Mouse (Mus musculus) liver, embryonic 14.5 days (tissue): ENCODE results near the gene Top1. TPM values are rescaled to one million over a fixed set of nuclear protein-coding genes. Genes with fewer than 3 reads are reported as not detected.

Source experiments
- ATAC-seq: fragments of 200-750 bp; cut with Nextera tagmentation; 2 replicates; pipeline ENCODE4 v1.8.0; 2017; ENCODE audit warnings: moderate number of reproducible peaks, mild to moderate bottlenecking, moderate library complexity; ENCODE audit not compliant: insufficient read depth
- DNase-seq, 3 experiments: peaks; one replicate each; pipeline ENCODE4 v3.0.0-alpha.2; 2012 to 2013; ENCODE audit warnings: low read depth in 3 of 3, low spot score in 3 of 3
- H3K27ac ChIP-seq: fragments of 300-500 bp; sonication (generic); 2 replicates; pipeline ENCODE4 v1.5.1; 2014; ENCODE audit warnings: moderate library complexity, mild to moderate bottlenecking, control low read depth, inconsistent platforms
- H3K27me3 ChIP-seq: fragments of 300-500 bp; sonication (generic); 2 replicates; pipeline ENCODE4 v1.6.1; 2014; ENCODE audit warnings: mild to moderate bottlenecking, low read length, moderate library complexity; ENCODE audit not compliant: control insufficient read depth, insufficient read depth
- H3K36me3 ChIP-seq: fragments of 300-500 bp; sonication (generic); replicated peaks from 2 replicates; pipeline ENCODE4 v1.6.1; 2014; ENCODE audit warnings: low read depth; ENCODE audit not compliant: control insufficient read depth, insufficient read depth
- H3K4me1 ChIP-seq, 2 experiments: fragments of 200-500 bp in 1 of 2; fragments of 300-500 bp in 1 of 2; sonication (generic) in 1 of 2; replicated peaks; 2 replicates each; pipeline ENCODE4 v1.6.1; 2012 to 2014; ENCODE audit warnings: antibody characterized with exemption in 1 of 2, inconsistent platforms in 1 of 2, low read length in 1 of 2; ENCODE audit not compliant: control insufficient read depth in 2 of 2, insufficient read depth in 2 of 2
- H3K4me2 ChIP-seq: fragments of 300-500 bp; sonication (generic); 2 replicates; pipeline ENCODE4 v1.6.1; 2014; ENCODE audit warnings: low read depth, mild to moderate bottlenecking, control low read depth, moderate library complexity
- H3K4me3 ChIP-seq, 2 experiments: fragments of 200-500 bp in 1 of 2; fragments of 300-500 bp in 1 of 2; sonication (generic) in 1 of 2; 2 replicates each; pipeline ENCODE4 v1.5.1; 2012 to 2014; ENCODE audit warnings: low read depth in 2 of 2, low read length in 2 of 2, mild to moderate bottlenecking in 2 of 2, control low read depth in 1 of 2, inconsistent platforms in 1 of 2, moderate library complexity in 1 of 2; ENCODE audit not compliant: insufficient read depth in 1 of 2
- H3K9ac ChIP-seq: fragments of 300-500 bp; sonication (generic); replicated peaks from 2 replicates; pipeline ENCODE4 v1.6.1; 2014; ENCODE audit warnings: mild to moderate bottlenecking, control low read depth, moderate library complexity
- H3K9me3 ChIP-seq: fragments of 300-500 bp; sonication (generic); 2 replicates; pipeline ENCODE4 v1.6.1; 2016; ENCODE audit warnings: low read length, mixed read lengths; ENCODE audit not compliant: control insufficient read depth
- CTCF ChIP-seq: IDR thresholded peaks from 2 replicates; pipeline ENCODE4 v1.5.1; 2016; ENCODE audit warnings: antibody characterized with exemption, low read depth, control low read depth
- EP300 ChIP-seq: IDR thresholded peaks from 2 replicates; pipeline ENCODE4 v1.6.1; 2016; ENCODE audit warnings: antibody characterized with exemption, low read depth
- WGBS: fragments of 180-500 bp; shearing (Covaris S2); extraction: QIAGEN DNeasy Blood & Tissue Kit; methylation state at CpG from one replicate; pipeline ENCODE4 v1.1.7; 2014; ENCODE audit not compliant: insufficient replicate concordance; 5-methylcytosine and 5-hydroxymethylcytosine counted together
- polyA plus RNA-seq, 2 experiments: library from polyadenylated mRNA; depleted of rRNA in 1 of 2; stranded (reverse) in 1 of 2; unstranded in 1 of 2; fragments of >200 nt; fragmentation: Nextera tagmentation in 1 of 2; extraction: Ambion mirVana in 1 of 2; gene quantifications; 2 replicates each; pipeline versions ENCODE4 v1.2.1 to v1.2.3; 2012 to 2014

The Top1 gene
- polyA plus RNA-seq, 2 experiments, result 33.6 to 51.2 TPM

GRCm38 (mm10) chr2:160756583-160757203 is 111.0 kb downstream of the Top1 start:
- no peak overlapping the region for H3K4me2 ChIP-seq

GRCm38 (mm10) chr2:160760433-160761184 is 114.9 kb downstream of the Top1 start:
- Histone ChIP-seq H3K36me3 (no peaks in the 10 kb centered on the region), H3K4me2 (no peak overlapping the region), H3K4me1 (no peaks in the 10 kb centered on the region), H3K27ac (no peak overlapping the region), H3K27me3 (no peaks in the 10 kb centered on the region), H3K9me3 (no peaks in the 10 kb centered on the region), H3K9ac (no peak overlapping the region), H3K4me3 (no peak overlapping the region)
- 71% methylated on average over 9 of the region's 9 CpGs for WGBS
- TF ChIP-seq CTCF, result peak; percentile 76
- TF ChIP-seq EP300, result no peak
- ATAC-seq, result no peak
- DNase-seq, result no peak

More at GRCm38 (mm10) chr2:160756583-160757203, 111.0 kb downstream of the Top1 start:
- no peak for ATAC-seq
- no peak overlapping the region for H3K4me3 ChIP-seq
- H3K9ac ChIP-seq, result no peak overlapping the region
- no peaks in the 10 kb centered on the region for H3K9me3 ChIP-seq
- no peaks in the 10 kb centered on the region for H3K36me3 ChIP-seq
- no peaks in the 10 kb centered on the region for H3K27me3 ChIP-seq
- TF ChIP-seq EP300, result no peak
- TF ChIP-seq CTCF, result no peak
- no peak overlapping the region for H3K27ac ChIP-seq
- no peaks in the 10 kb centered on the region for H3K4me1 ChIP-seq
- DNase-seq, result no peak
- 56% methylated on average over 6 of the region's 6 CpGs for WGBS

GRCm38 (mm10) chr2:160763816-160764215 is 118.1 kb downstream of the Top1 start:
- Histone ChIP-seq H3K4me1 (no peaks in the 10 kb centered on the region), H3K9me3 (no peaks in the 10 kb centered on the region), H3K9ac (no peak overlapping the region), H3K36me3 (no peaks in the 10 kb centered on the region), H3K27ac (no peak overlapping the region), H3K4me3 (no peak overlapping the region), H3K27me3 (no peaks in the 10 kb centered on the region), H3K4me2 (no peak overlapping the region)
- ATAC-seq, result no peak
- WGBS, result 41% methylated on average over 3 of the region's 3 CpGs
- TF ChIP-seq EP300 (no peak), CTCF (no peak)
- no peak for DNase-seq

GRCm38 (mm10) chr2:160764386-160764785 is 118.7 kb downstream of the Top1 start:
- Histone ChIP-seq H3K4me2 (no peak overlapping the region), H3K27me3 (no peaks in the 10 kb centered on the region), H3K4me3 (no peak overlapping the region), H3K27ac (no peak overlapping the region), H3K9ac (no peak overlapping the region), H3K4me1 (no peaks in the 10 kb centered on the region), H3K9me3 (no peaks in the 10 kb centered on the region), H3K36me3 (no peaks in the 10 kb centered on the region)
- DNase-seq (no peak), ATAC-seq (no peak)
- 43% methylated on average over 2 of the region's 2 CpGs for WGBS
- TF ChIP-seq EP300, result no peak
- TF ChIP-seq CTCF, result no peak

- ATAC-seq (no peak), DNase-seq (no peak)
- no peaks in the 10 kb centered on the region for H3K9me3 ChIP-seq
- no peak overlapping the region for H3K4me3 ChIP-seq
- no peak overlapping the region for H3K27ac ChIP-seq
- 63% methylated on average over 3 of the region's 3 CpGs for WGBS
- TF ChIP-seq EP300 (no peak), CTCF (no peak)
- H3K4me2 ChIP-seq, result no peak overlapping the region
- H3K9ac ChIP-seq, result no peak overlapping the region
- no peaks in the 10 kb centered on the region for H3K4me1 ChIP-seq
- no peaks in the 10 kb centered on the region for H3K36me3 ChIP-seq
- no peaks in the 10 kb centered on the region for H3K27me3 ChIP-seq
These were observed 119.4 kb downstream of the Top1 start for GRCm38 (mm10) chr2:160765096-160765495.
